Mouse (Mus musculus) forebrain, embryonic 12.5 days (tissue): ENCODE results near the gene Nt5c1a. TPM values are rescaled to one million over a fixed set of nuclear protein-coding genes. Genes with fewer than 3 reads are reported as not detected.

Experiments used
- ATAC-seq: fragments of 200-750 bp; cut with Nextera tagmentation; 2 replicates; pipeline ENCODE4 v1.8.0; 2017; ENCODE audit warnings: moderate TSS enrichment; ENCODE audit not compliant: low FRiP score
- H3K27ac ChIP-seq: fragments of 300-500 bp; sonication (generic); 2 replicates; pipeline ENCODE4 v1.5.1; 2016; ENCODE audit warnings: mild to moderate bottlenecking
- H3K27me3 ChIP-seq: fragments of 300-500 bp; sonication (generic); 2 replicates; pipeline ENCODE4 v1.6.1; 2016; ENCODE audit warnings: mild to moderate bottlenecking
- H3K36me3 ChIP-seq: fragments of 300-500 bp; sonication (generic); replicated peaks from 2 replicates; pipeline ENCODE4 v1.6.1; 2016; ENCODE audit warnings: mild to moderate bottlenecking
- H3K4me1 ChIP-seq: fragments of 300-500 bp; sonication (generic); 2 replicates; pipeline ENCODE4 v1.6.1; 2016
- H3K4me2 ChIP-seq: fragments of 300-500 bp; sonication (generic); 2 replicates; pipeline ENCODE4 v1.6.1; 2016; ENCODE audit warnings: mild to moderate bottlenecking, moderate library complexity
- H3K4me3 ChIP-seq: fragments of 300-500 bp; sonication (generic); replicated peaks from 2 replicates; pipeline ENCODE4 v1.5.1; 2016; ENCODE audit warnings: mild to moderate bottlenecking
- H3K9ac ChIP-seq: fragments of 300-500 bp; sonication (generic); 2 replicates; pipeline ENCODE4 v1.6.1; 2016; ENCODE audit warnings: mild to moderate bottlenecking
- H3K9me3 ChIP-seq: fragments of 300-500 bp; sonication (generic); 2 replicates; pipeline ENCODE4 v1.6.1; 2016
- WGBS: fragments of 180-500 bp; shearing (Covaris S2); methylation state at CpG from one replicate; pipeline ENCODE4 v1.1.7; 2016; 5-methylcytosine and 5-hydroxymethylcytosine counted together
- polyA plus RNA-seq: library from polyadenylated mRNA; unstranded; fragments of >200 nt; fragmentation: Nextera tagmentation; extraction: Ambion mirVana; gene quantifications from 2 replicates; pipeline ENCODE4 v1.2.1, GENCODE M21; 2016

Gene Nt5c1a
- polyA plus RNA-seq, 1 experiment from 2014 or later = not detected

GRCm38 (mm10) chr4:123182328-123183238, 18.7 kb upstream of the Nt5c1a start, which contains the start of gene Hpcal4:
Gene Hpcal4 (plus strand): TSS chr4:123183227.
- no peaks in the 10 kb centered on the region for H3K36me3 ChIP-seq
- H3K27me3 ChIP-seq = peaks cover 77% of the 10 kb centered on the region
- H3K9me3 ChIP-seq = no peaks in the 10 kb centered on the region
- peaks cover 17% of the 10 kb centered on the region for H3K4me1 ChIP-seq
- no peak within 1 kb of the TSS for H3K27ac ChIP-seq
- peak within 1 kb of the TSS; percentile 51 for H3K4me3 ChIP-seq
- H3K4me2 ChIP-seq = peak within 1 kb of the TSS; percentile 77
- WGBS = 1% methylated on average over 44 of the region's 44 CpGs
- ATAC-seq = peak; percentile 65
- H3K9ac ChIP-seq = peak within 1 kb of the TSS; percentile 40; the same call in 1 of the 2 replicates

- H3K9ac ChIP-seq = peak overlapping the region; percentile 40; the same call in 1 of the 2 replicates
- peaks cover 77% of the 10 kb centered on the region for H3K27me3 ChIP-seq
- peak; percentile 93 for ATAC-seq
- peak overlapping the region; percentile 51 for H3K4me3 ChIP-seq
- no peaks in the 10 kb centered on the region for H3K9me3 ChIP-seq
- peak overlapping the region; percentile 77 for H3K4me2 ChIP-seq
- no peak overlapping the region for H3K27ac ChIP-seq
- no peaks in the 10 kb centered on the region for H3K36me3 ChIP-seq
- H3K4me1 ChIP-seq = peaks cover 17% of the 10 kb centered on the region
- 11% methylated on average over 44 of the region's 44 CpGs for WGBS
These were observed 17.9 kb upstream of the Nt5c1a start for GRCm38 (mm10) chr4:123183239-123184056.

- ATAC-seq = no peak
- Histone ChIP-seq H3K4me2 (no peak overlapping the region; the same call in 1 of the 2 replicates), H3K27me3 (peaks cover 72% of the 10 kb centered on the region), H3K9ac (no peak overlapping the region), H3K4me3 (no peak overlapping the region), H3K36me3 (no peaks in the 10 kb centered on the region), H3K4me1 (peaks cover 17% of the 10 kb centered on the region), H3K27ac (no peak overlapping the region), H3K9me3 (no peaks in the 10 kb centered on the region)
- 48% methylated on average over 3 of the region's 3 CpGs for WGBS
These were observed 16.5 kb upstream of the Nt5c1a start for GRCm38 (mm10) chr4:123184816-123185215.

- H3K4me1 ChIP-seq = no peaks in the 10 kb centered on the region
- no peak overlapping the region for H3K27ac ChIP-seq
- no peaks in the 10 kb centered on the region for H3K9me3 ChIP-seq
- H3K36me3 ChIP-seq = no peaks in the 10 kb centered on the region
- H3K9ac ChIP-seq = no peak overlapping the region
- no peak for ATAC-seq
- peaks cover 14% of the 10 kb centered on the region for H3K27me3 ChIP-seq
- H3K4me3 ChIP-seq = no peak overlapping the region
- WGBS = 93% methylated on average over 11 of the region's 11 CpGs
- no peak overlapping the region for H3K4me2 ChIP-seq
These were observed 9.0 kb upstream of the Nt5c1a start for GRCm38 (mm10) chr4:123192336-123192735.

GRCm38 (mm10) chr4:123193791-123194190, 7.5 kb upstream of the Nt5c1a start:
- WGBS = 90% methylated on average over 11 of the region's 11 CpGs
- Histone ChIP-seq H3K9ac (no peak overlapping the region), H3K4me1 (no peaks in the 10 kb centered on the region), H3K4me2 (no peak overlapping the region), H3K9me3 (no peaks in the 10 kb centered on the region), H3K4me3 (no peak overlapping the region), H3K27me3 (peaks cover 27% of the 10 kb centered on the region), H3K27ac (no peak overlapping the region), H3K36me3 (no peaks in the 10 kb centered on the region)
- no peak for ATAC-seq

- peaks cover 51% of the 10 kb centered on the region for H3K27me3 ChIP-seq
These were observed 4.6 kb upstream of the Nt5c1a start for GRCm38 (mm10) chr4:123196695-123197094.

GRCm38 (mm10) chr4:123200771-123201185, 526 bp upstream of the Nt5c1a start:
- H3K4me3 ChIP-seq = peak overlapping the region; percentile 45
- WGBS = 1% methylated on average over 15 of the region's 15 CpGs
- no peaks in the 10 kb centered on the region for H3K9me3 ChIP-seq
- peak; percentile 64 for ATAC-seq
- peaks cover 66% of the 10 kb centered on the region for H3K27me3 ChIP-seq
- H3K36me3 ChIP-seq = no peaks in the 10 kb centered on the region
- peak overlapping the region; percentile 94 for H3K4me2 ChIP-seq
- peak overlapping the region; percentile 59; the same call in 1 of the 2 replicates for H3K9ac ChIP-seq
- no peak overlapping the region for H3K27ac ChIP-seq
- peaks cover 13% of the 10 kb centered on the region for H3K4me1 ChIP-seq

More at GRCm38 (mm10) chr4:123196695-123197094, 4.6 kb upstream of the Nt5c1a start:
- peaks cover 10% of the 10 kb centered on the region for H3K4me1 ChIP-seq
- no peak overlapping the region for H3K4me3 ChIP-seq
- H3K36me3 ChIP-seq = no peaks in the 10 kb centered on the region
- no peak overlapping the region for H3K9ac ChIP-seq
- H3K4me2 ChIP-seq = no peak overlapping the region
- no peak overlapping the region for H3K27ac ChIP-seq
- H3K9me3 ChIP-seq = no peaks in the 10 kb centered on the region
- 73% methylated on average over 6 of the region's 6 CpGs for WGBS
- ATAC-seq = no peak

GRCm38 (mm10) chr4:123202094-123202420, 753 bp downstream of the Nt5c1a start:
- H3K9ac ChIP-seq = peak overlapping the region; percentile 59; the same call in 1 of the 2 replicates
- H3K4me1 ChIP-seq = peaks cover 13% of the 10 kb centered on the region
- peak overlapping the region; percentile 94 for H3K4me2 ChIP-seq
- no peaks in the 10 kb centered on the region for H3K9me3 ChIP-seq
- H3K27me3 ChIP-seq = peaks cover 67% of the 10 kb centered on the region
- H3K4me3 ChIP-seq = peak overlapping the region; percentile 45
- no peak for ATAC-seq
- 7% methylated on average over 8 of the region's 8 CpGs for WGBS
- no peak overlapping the region for H3K27ac ChIP-seq
- H3K36me3 ChIP-seq = no peaks in the 10 kb centered on the region

- WGBS = 79% methylated on average over 5 of the region's 5 CpGs
These were observed 6.0 kb downstream of the Nt5c1a start for GRCm38 (mm10) chr4:123207337-123207736.

GRCm38 (mm10) chr4:123210996-123211395, 9.7 kb downstream of the Nt5c1a start:
- H3K27me3 ChIP-seq = 0 out of 2 replicates have a peak, but pooled peaks cover 9% of the 10 kb centered on the region
- H3K9ac ChIP-seq = no peak overlapping the region
- no peak overlapping the region for H3K4me2 ChIP-seq
- no peak overlapping the region for H3K4me3 ChIP-seq
- H3K4me1 ChIP-seq = peaks cover 14% of the 10 kb centered on the region
- H3K36me3 ChIP-seq = no peaks in the 10 kb centered on the region
- ATAC-seq = no peak
- no peak overlapping the region for H3K27ac ChIP-seq
- no peaks in the 10 kb centered on the region for H3K9me3 ChIP-seq
- WGBS = 55% methylated on average over 8 of the region's 8 CpGs

More at GRCm38 (mm10) chr4:123207337-123207736, 6.0 kb downstream of the Nt5c1a start:
- no peak overlapping the region for H3K27ac ChIP-seq
- H3K4me3 ChIP-seq = no peak overlapping the region
- H3K4me1 ChIP-seq = peaks cover 3% of the 10 kb centered on the region; the same call in 1 of the 2 replicates
- no peaks in the 10 kb centered on the region for H3K9me3 ChIP-seq
- H3K27me3 ChIP-seq = peaks cover 25% of the 10 kb centered on the region
- no peak for ATAC-seq
- no peak overlapping the region for H3K4me2 ChIP-seq
- H3K36me3 ChIP-seq = no peaks in the 10 kb centered on the region
- H3K9ac ChIP-seq = no peak overlapping the region

GRCm38 (mm10) chr4:123211453-123211852, 10.1 kb downstream of the Nt5c1a start:
- ATAC-seq = no peak
- no peak overlapping the region for H3K9ac ChIP-seq
- no peak overlapping the region for H3K27ac ChIP-seq
- no peaks in the 10 kb centered on the region for H3K36me3 ChIP-seq
- H3K4me3 ChIP-seq = no peak overlapping the region
- WGBS = 72% methylated on average over 5 of the region's 5 CpGs
- 0 out of 2 replicates have a peak, but pooled peaks cover 5% of the 10 kb centered on the region for H3K27me3 ChIP-seq
- no peaks in the 10 kb centered on the region for H3K9me3 ChIP-seq
- H3K4me1 ChIP-seq = peaks cover 14% of the 10 kb centered on the region
- H3K4me2 ChIP-seq = no peak overlapping the region

- Histone ChIP-seq H3K4me3 (no peak overlapping the region), H3K27me3 (0 out of 2 replicates have a peak, but pooled peaks cover 4% of the 10 kb centered on the region), H3K4me1 (peaks cover 14% of the 10 kb centered on the region), H3K27ac (no peak overlapping the region), H3K9ac (no peak overlapping the region), H3K9me3 (no peaks in the 10 kb centered on the region), H3K36me3 (no peaks in the 10 kb centered on the region), H3K4me2 (no peak overlapping the region)
- WGBS = 42% methylated on average over 2 of the region's 2 CpGs
- no peak for ATAC-seq
These were observed 11.0 kb downstream of the Nt5c1a start for GRCm38 (mm10) chr4:123212330-123212729.
